9 mouse cellular contexts compared by ENCODE assay signal in the genomic region with DNA sequence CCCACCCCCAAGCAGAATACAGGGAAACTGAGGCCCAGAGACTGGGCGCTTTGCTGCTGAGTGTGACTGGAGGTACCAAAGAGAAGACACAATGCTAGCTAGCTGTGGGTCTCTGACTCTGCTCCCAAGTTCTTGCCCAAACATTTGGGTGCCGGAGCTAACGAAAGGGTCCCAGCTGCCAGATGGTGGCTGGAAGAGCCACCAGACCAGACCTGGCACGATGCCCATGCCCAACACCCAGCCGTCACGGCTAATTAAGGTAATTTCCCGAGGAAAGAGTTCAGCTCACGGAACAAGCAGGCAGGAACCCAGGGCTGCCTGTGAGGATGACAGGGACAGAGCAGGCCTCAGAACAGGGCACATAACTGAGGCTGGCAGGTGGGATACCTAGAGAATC. TPM values are rescaled to one million over a fixed set of nuclear protein-coding genes. Genes with fewer than 3 reads are reported as not detected.
DNase-seq lines count a peak whose midpoint lies in the region; ATAC-seq lines count a peak whose summit lies in the region.
"Had no signal": no experiment of that assay in that cellular context is flagged by ENCODE, and none has a peak within 500 bp of the region (broad histone marks: within the 10 kb centered on the region; RNA-seq: fewer than 3 reads in every experiment).

No protein-coding gene starts in this region.

- H3K4me1 ChIP-seq in heart, embryonic 10.5 days = peaks cover 60% of the 10 kb centered on the region
- H3K4me1 ChIP-seq in hindbrain, embryonic 10.5 days (replicated peaks) = peaks cover 71% of the 10 kb centered on the region
- peaks cover 35% of the 10 kb centered on the region for H3K4me1 ChIP-seq in midbrain, embryonic 11.5 days (ENCODE audit: control insufficient read depth, insufficient read depth, low read length)

- H3K4me2 ChIP-seq in midbrain, embryonic 11.5 days = peak overlapping the region; percentile 45

- H3K27ac ChIP-seq in heart, embryonic 10.5 days = no peak overlapping the region
- H3K27ac ChIP-seq in hindbrain, embryonic 10.5 days = peak overlapping the region; percentile 82
- H3K27ac ChIP-seq in midbrain, embryonic 11.5 days (ENCODE audit: low read depth, low read length) = no peak overlapping the region

- H3K27me3 ChIP-seq in heart, embryonic 10.5 days (ENCODE audit: insufficient read depth, poor library complexity, severe bottlenecking) = peaks cover 99% of the 10 kb centered on the region
- peaks cover 65% of the 10 kb centered on the region for H3K27me3 ChIP-seq in hindbrain, embryonic 10.5 days (ENCODE audit: insufficient read depth, poor library complexity, severe bottlenecking)
- peaks cover 1% of the 10 kb centered on the region; the same call in 1 of the 2 replicates for H3K27me3 ChIP-seq in midbrain, embryonic 11.5 days (ENCODE audit: control insufficient read depth, insufficient read depth, low read length)

- 38% methylated on average over 8 of the region's 8 CpGs for WGBS in heart, embryonic 10.5 days
- 40% methylated on average over 8 of the region's 8 CpGs for WGBS in hindbrain, embryonic 10.5 days
- 48% methylated on average over 8 of the region's 8 CpGs for WGBS in midbrain, embryonic 11.5 days

- H3K9ac ChIP-seq in midbrain, embryonic 11.5 days (ENCODE audit: low read length) = no peak overlapping the region; the same call in 1 of the 2 replicates

- H3K36me3 ChIP-seq in heart, embryonic 10.5 days = 0 out of 2 replicates have a peak, but pooled peaks cover 2% of the 10 kb centered on the region
- peaks cover 19% of the 10 kb centered on the region; the same call in 1 of the 2 replicates for H3K36me3 ChIP-seq in hindbrain, embryonic 10.5 days
- H3K36me3 ChIP-seq in midbrain, embryonic 11.5 days (ENCODE audit: control insufficient read depth, insufficient read depth, low read length) = no peaks in the 10 kb centered on the region

- H3K9me3 ChIP-seq in heart, embryonic 10.5 days = no peaks in the 10 kb centered on the region
- H3K9me3 ChIP-seq in hindbrain, embryonic 10.5 days = no peaks in the 10 kb centered on the region
- H3K9me3 ChIP-seq in midbrain, embryonic 11.5 days (ENCODE audit: control insufficient read depth, low read length) = no peaks in the 10 kb centered on the region

- no peak for ATAC-seq in midbrain, embryonic 11.5 days (ENCODE audit: low FRiP score)

- intact Hi-C loops in heart, postnatal 10 days (cut with DNase I) = no loop called here
- intact Hi-C loops in left cerebral cortex, postnatal 25 days (cut with DNase I) = no loop called here

- DNase-seq in heart, embryonic 10.5 days (ENCODE audit: low spot score) = no peak
- no peak for DNase-seq in heart, postnatal 10 days
- peak; percentile 91 for DNase-seq in MN1 (ENCODE audit: low spot score)
- DNase-seq in hindbrain, embryonic 10.5 days (ENCODE audit: low spot score) = no peak
- no peak for DNase-seq in midbrain, embryonic 11.5 days (ENCODE audit: low spot score, missing footprints)
- no peak for DNase-seq in spleen, postnatal 36 days (ENCODE audit: low spot score in 2 of 2)
- no peak for DNase-seq in gastrocnemius, postnatal 10 days
- no peak for DNase-seq in left cerebral cortex, postnatal 25 days (ENCODE audit: low spot score in 2 of 2)
- DNase-seq: heart, postnatal 4 days had no signal

- H3K4me3 ChIP-seq in heart, embryonic 10.5 days = peak overlapping the region; percentile 43; the same call in 1 of the 2 replicates
- H3K4me3 ChIP-seq in hindbrain, embryonic 10.5 days = peak overlapping the region; percentile 44
- peak overlapping the region; percentile 30; the same call in 1 of the 2 replicates for H3K4me3 ChIP-seq in midbrain, embryonic 11.5 days (ENCODE audit: low read depth, low read length)

RNA-seq across cellular contexts. Expression of a gene that starts 33.2 kb away (rescaled TPM):
- 1.1 and 2.7 TPM in 2 replicates for polyA plus RNA-seq in heart, embryonic 10.5 days (2016; fragmentation: Nextera tagmentation; extraction: Ambion mirVana)
- total RNA-seq in heart, postnatal 10 days (2021) = 1 to 10 TPM; 4.9 to 5.9 TPM
- polyA plus RNA-seq in hindbrain, embryonic 10.5 days (2016; fragmentation: Nextera tagmentation; extraction: Ambion mirVana) = 3.0 and 3.7 TPM in 2 replicates
- polyA plus RNA-seq in midbrain, embryonic 11.5 days (2014; fragmentation: Nextera tagmentation; extraction: Ambion mirVana) = 3.3 and 3.7 TPM in 2 replicates
- total RNA-seq in gastrocnemius, postnatal 10 days (2021) = 1 to 10 TPM; 2.6 to 4.9 TPM
- total RNA-seq in left cerebral cortex, postnatal 25 days (2021) = 10 to 100 TPM; 19.5 to 28.2 TPM

RNA-seq across cellular contexts. Expression of a gene that starts 38.4 kb away (rescaled TPM):
- 75.8 and 84.8 TPM in 2 replicates for polyA plus RNA-seq in heart, embryonic 10.5 days (2016; fragmentation: Nextera tagmentation; extraction: Ambion mirVana)
- total RNA-seq in heart, postnatal 10 days (2021) = 10 to 100 TPM; 38.8 to 39.2 TPM
- 104 and 109 TPM in 2 replicates for polyA plus RNA-seq in hindbrain, embryonic 10.5 days (2016; fragmentation: Nextera tagmentation; extraction: Ambion mirVana)
- polyA plus RNA-seq in midbrain, embryonic 11.5 days (2014; fragmentation: Nextera tagmentation; extraction: Ambion mirVana) = 105 and 106 TPM in 2 replicates
- 10 to 100 TPM; 35.5 to 48.5 TPM for total RNA-seq in gastrocnemius, postnatal 10 days (2021)
- total RNA-seq in left cerebral cortex, postnatal 25 days (2021) = 10 to 100 TPM; 85.3 to 96.2 TPM

RNA-seq across cellular contexts. Expression of a gene that starts 38.5 kb away (rescaled TPM):
- 19.9 and 20.1 TPM in 2 replicates for polyA plus RNA-seq in heart, embryonic 10.5 days (2016; fragmentation: Nextera tagmentation; extraction: Ambion mirVana)
- total RNA-seq in heart, postnatal 10 days (2021) = 10 to 100 TPM; 18.0 to 21.7 TPM
- polyA plus RNA-seq in hindbrain, embryonic 10.5 days (2016; fragmentation: Nextera tagmentation; extraction: Ambion mirVana) = 21.5 and 26.3 TPM in 2 replicates
- polyA plus RNA-seq in midbrain, embryonic 11.5 days (2014; fragmentation: Nextera tagmentation; extraction: Ambion mirVana) = 20.0 and 26.9 TPM in 2 replicates
- total RNA-seq in gastrocnemius, postnatal 10 days (2021) = 10 to 100 TPM in 1 of 2 experiments, 1 to 10 TPM in 1; 8.3 to 13.3 TPM
- total RNA-seq in left cerebral cortex, postnatal 25 days (2021) = 10 to 100 TPM; 37.8 to 41.2 TPM

RNA-seq across cellular contexts. Expression of a gene that starts 59.4 kb away (rescaled TPM):
- polyA plus RNA-seq in heart, embryonic 10.5 days (2016; fragmentation: Nextera tagmentation; extraction: Ambion mirVana) = 0.42 and 1.2 TPM in 2 replicates
- total RNA-seq in heart, postnatal 10 days (2021) = 10 to 100 TPM; 13.4 TPM
- polyA plus RNA-seq in hindbrain, embryonic 10.5 days (2016; fragmentation: Nextera tagmentation; extraction: Ambion mirVana) = 0.37 and 0.63 TPM in 2 replicates
- 0.51 and 0.53 TPM in 2 replicates for polyA plus RNA-seq in midbrain, embryonic 11.5 days (2014; fragmentation: Nextera tagmentation; extraction: Ambion mirVana)
- 10 to 100 TPM; 63.6 to 64.4 TPM for total RNA-seq in gastrocnemius, postnatal 10 days (2021)
- 1 to 10 TPM; 1.4 to 1.6 TPM for total RNA-seq in left cerebral cortex, postnatal 25 days (2021)
